Mouse (Mus musculus) hindbrain, embryonic 14.5 days (tissue): Measurements from ENCODE around the gene Wnt7b. TPM values are rescaled to one million over a fixed set of nuclear protein-coding genes. Genes with fewer than 3 reads are reported as not detected.
A peak's percentile ranks its signal among the peaks of the same experiment; 100 is the strongest.

Source experiments
- ATAC-seq: fragments of 200-750 bp; cut with Nextera tagmentation; 2 replicates; pipeline ENCODE4 v1.8.0; 2017; ENCODE audit warnings: moderate number of reproducible peaks, mild to moderate bottlenecking, moderate TSS enrichment, moderate library complexity; ENCODE audit not compliant: low FRiP score
- DNase-seq: peaks from one replicate; pipeline ENCODE4 v3.0.0-alpha.2; 2015; ENCODE audit warnings: low spot score
- H3K27ac ChIP-seq: fragments of 300-500 bp; sonication (generic); 2 replicates; pipeline ENCODE4 v1.5.1; 2014; ENCODE audit warnings: mild to moderate bottlenecking, moderate library complexity
- H3K27me3 ChIP-seq: fragments of 300-500 bp; sonication (generic); 2 replicates; pipeline ENCODE4 v1.6.1; 2014; ENCODE audit warnings: mild to moderate bottlenecking, low read length, mixed read lengths; ENCODE audit not compliant: control insufficient read depth, insufficient read depth
- H3K36me3 ChIP-seq: fragments of 300-500 bp; sonication (generic); replicated peaks from 2 replicates; pipeline ENCODE4 v1.6.1; 2014; ENCODE audit not compliant: control insufficient read depth, insufficient read depth
- H3K4me1 ChIP-seq: fragments of 300-500 bp; sonication (generic); replicated peaks from 2 replicates; pipeline ENCODE4 v1.6.1; 2014; ENCODE audit warnings: antibody characterized with exemption, low read length, mixed read lengths; ENCODE audit not compliant: control insufficient read depth, insufficient read depth
- H3K4me2 ChIP-seq: fragments of 300-500 bp; sonication (generic); replicated peaks from 2 replicates; pipeline ENCODE4 v1.6.1; 2014; ENCODE audit warnings: mild to moderate bottlenecking, moderate library complexity
- H3K4me3 ChIP-seq: fragments of 300-500 bp; sonication (generic); replicated peaks from 2 replicates; pipeline ENCODE4 v1.5.1; 2014; ENCODE audit warnings: mild to moderate bottlenecking, low read length
- H3K9ac ChIP-seq: fragments of 300-500 bp; sonication (generic); 2 replicates; pipeline ENCODE4 v1.6.1; 2014
- H3K9me3 ChIP-seq: fragments of 300-500 bp; sonication (generic); 2 replicates; pipeline ENCODE4 v1.6.1; 2016; ENCODE audit warnings: low read length; ENCODE audit not compliant: control insufficient read depth
- whole genome bisulfite sequencing: fragments of 180-500 bp; shearing (Covaris S2); extraction: QIAGEN DNeasy Blood & Tissue Kit; methylation state at CpG from one replicate; pipeline ENCODE4 v1.1.7; 2014; 5-methylcytosine and 5-hydroxymethylcytosine counted together
- polyA plus RNA-seq: library from polyadenylated mRNA; unstranded; fragments of >200 nt; fragmentation: Nextera tagmentation; extraction: Ambion mirVana; gene quantifications from 2 replicates; pipeline ENCODE4 v1.2.1, GENCODE M21; 2014

The Wnt7b gene
- polyA plus RNA-seq, 1 experiment from 2014 or later: 30.8 TPM

DNA sequence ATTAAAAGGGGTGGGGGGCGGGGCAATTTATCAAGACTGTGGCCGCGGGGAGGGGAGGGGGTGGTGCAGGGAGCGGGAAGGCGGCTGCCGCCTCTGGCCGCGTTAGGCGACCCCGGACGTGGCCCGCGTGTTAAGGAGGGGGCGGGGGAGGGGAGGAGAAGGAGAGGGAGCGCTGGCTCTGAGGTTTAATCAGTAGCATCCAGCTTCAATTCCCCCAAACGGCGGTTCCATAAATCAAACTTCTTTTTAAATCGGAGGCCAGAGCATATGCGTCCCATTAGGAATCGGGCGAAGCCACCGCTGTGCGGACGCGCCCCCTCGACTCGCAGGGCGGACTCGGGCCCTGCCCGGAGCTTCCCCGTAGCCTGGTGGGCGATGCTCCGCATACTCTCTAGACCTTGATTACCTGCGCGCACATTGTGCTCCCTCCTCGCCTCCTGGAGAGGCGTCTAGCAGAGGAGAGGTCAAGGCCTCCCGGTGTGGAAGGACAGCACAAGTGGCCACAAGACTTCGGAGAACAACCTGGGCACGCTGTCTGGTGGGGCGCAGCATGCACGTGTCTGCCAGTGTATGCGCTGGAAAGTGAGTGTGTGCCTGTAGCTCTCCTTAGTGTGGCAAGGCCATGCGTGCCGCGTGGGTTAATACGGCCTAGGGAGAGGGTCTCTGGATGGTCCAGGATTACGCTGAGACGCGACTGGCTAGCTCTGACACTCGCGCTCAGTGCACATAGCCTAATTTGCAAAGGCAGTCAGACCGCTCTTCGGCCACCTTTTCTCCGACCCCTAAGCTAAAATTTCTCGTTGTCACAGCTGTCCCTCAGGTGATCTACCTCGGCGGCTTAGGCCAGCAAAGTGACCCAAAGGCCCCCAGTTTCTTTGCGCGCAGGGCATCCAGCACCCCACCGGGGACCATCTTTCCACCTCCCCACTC lies 5.5 kb downstream of the Wnt7b start:
- DNase-seq (no peak), ATAC-seq (no peak)
- under 1% methylated on average over 61 of the region's 61 CpGs for WGBS
- Histone ChIP-seq H3K27ac (peak overlapping the region; percentile 75), H3K27me3 (peaks cover 56% of the 10 kb centered on the region), H3K36me3 (no peaks in the 10 kb centered on the region), H3K4me3 (peak overlapping the region; percentile 40), H3K4me1 (peaks cover 35% of the 10 kb centered on the region), H3K9ac (peak overlapping the region; percentile 49), H3K4me2 (peak overlapping the region; percentile 100), H3K9me3 (no peaks in the 10 kb centered on the region)

DNA sequence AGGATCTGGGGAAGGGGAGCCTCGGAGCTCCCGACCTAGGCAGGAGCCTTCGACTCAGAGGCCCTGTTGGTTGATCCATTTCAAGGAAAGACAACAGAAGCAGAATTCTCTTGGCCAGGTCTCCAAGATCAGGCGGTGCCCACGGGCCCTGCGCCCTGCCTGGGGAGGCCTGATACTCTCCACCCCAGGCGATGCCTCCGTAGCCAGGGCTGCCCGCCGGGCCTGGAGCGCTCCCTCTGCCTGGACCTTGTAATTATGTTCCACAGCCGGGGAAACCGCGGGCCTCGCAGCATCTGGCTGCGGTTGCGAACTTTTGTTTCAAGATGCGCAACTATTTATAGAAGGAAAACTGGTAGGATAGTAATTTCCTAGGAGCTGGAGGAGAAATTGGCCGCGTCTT lies 6.2 kb downstream of the Wnt7b start:
- Histone ChIP-seq H3K27me3 (peaks cover 50% of the 10 kb centered on the region), H3K4me3 (peak overlapping the region; percentile 40), H3K4me1 (peaks cover 29% of the 10 kb centered on the region), H3K4me2 (peak overlapping the region; percentile 100), H3K36me3 (no peaks in the 10 kb centered on the region), H3K9ac (peak overlapping the region; percentile 49), H3K27ac (peak overlapping the region; percentile 65), H3K9me3 (no peaks in the 10 kb centered on the region)
- under 1% methylated on average over 20 of the region's 20 CpGs for WGBS
- no peak for DNase-seq
- no peak for ATAC-seq

DNA sequence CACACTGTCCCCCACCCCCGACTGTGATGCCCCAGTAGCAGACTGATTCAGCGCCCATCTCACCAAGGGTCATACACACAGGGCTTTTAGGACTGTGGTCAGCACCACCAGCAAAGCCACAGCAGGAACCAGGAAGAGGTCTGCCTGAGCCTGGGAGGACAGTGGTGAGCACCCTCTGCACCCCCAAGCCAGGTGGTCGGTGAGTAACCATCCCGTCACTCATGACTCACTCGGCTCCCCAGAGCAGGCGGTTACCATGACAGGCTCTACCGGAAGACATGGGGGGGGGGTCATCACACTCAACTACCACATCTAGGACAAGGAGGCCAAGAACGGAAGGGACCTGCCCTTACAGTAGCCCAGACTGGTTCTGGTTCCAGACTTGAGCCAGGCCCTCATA lies 7.7 kb downstream of the Wnt7b start:
- DNase-seq: no peak
- H3K4me1 ChIP-seq: peaks cover 22% of the 10 kb centered on the region
- H3K27me3 ChIP-seq: peaks cover 37% of the 10 kb centered on the region
- H3K27ac ChIP-seq: no peak overlapping the region
- H3K9ac ChIP-seq: no peak overlapping the region
- peak overlapping the region; percentile 100 for H3K4me2 ChIP-seq
- WGBS: 69% methylated on average over 8 of the region's 8 CpGs
- H3K36me3 ChIP-seq: no peaks in the 10 kb centered on the region
- H3K9me3 ChIP-seq: no peaks in the 10 kb centered on the region
- H3K4me3 ChIP-seq: no peak overlapping the region
- no peak for ATAC-seq

DNA sequence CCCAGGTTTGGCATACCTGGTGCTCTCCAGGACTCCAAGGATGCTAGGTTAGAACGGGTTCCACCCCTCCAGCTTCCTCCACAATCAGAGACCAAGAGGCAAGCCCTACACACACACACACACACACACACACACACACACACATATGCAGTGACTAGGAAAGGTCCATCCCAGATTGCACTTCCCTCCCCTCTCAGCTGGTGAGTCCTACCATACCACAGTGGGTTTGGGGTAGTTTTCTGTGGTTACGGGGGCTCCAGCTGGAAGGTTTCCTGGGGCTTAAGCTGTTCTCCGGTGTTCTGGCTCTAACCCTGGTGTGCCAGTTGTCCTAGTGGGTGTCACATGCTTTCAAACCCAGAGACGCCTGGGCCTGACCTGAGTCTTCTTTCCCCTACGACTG lies 8.2 kb downstream of the Wnt7b start:
- ATAC-seq (no peak), DNase-seq (no peak)
- no peak overlapping the region for H3K27ac ChIP-seq
- no peak overlapping the region for H3K9ac ChIP-seq
- H3K4me3 ChIP-seq: no peak overlapping the region
- peak overlapping the region; percentile 100; the same call in 1 of the 2 replicates for H3K4me2 ChIP-seq
- H3K9me3 ChIP-seq: no peaks in the 10 kb centered on the region
- 69% methylated on average over 5 of the region's 5 CpGs for WGBS
- peaks cover 26% of the 10 kb centered on the region for H3K4me1 ChIP-seq
- H3K36me3 ChIP-seq: no peaks in the 10 kb centered on the region
- H3K27me3 ChIP-seq: peaks cover 32% of the 10 kb centered on the region

DNA sequence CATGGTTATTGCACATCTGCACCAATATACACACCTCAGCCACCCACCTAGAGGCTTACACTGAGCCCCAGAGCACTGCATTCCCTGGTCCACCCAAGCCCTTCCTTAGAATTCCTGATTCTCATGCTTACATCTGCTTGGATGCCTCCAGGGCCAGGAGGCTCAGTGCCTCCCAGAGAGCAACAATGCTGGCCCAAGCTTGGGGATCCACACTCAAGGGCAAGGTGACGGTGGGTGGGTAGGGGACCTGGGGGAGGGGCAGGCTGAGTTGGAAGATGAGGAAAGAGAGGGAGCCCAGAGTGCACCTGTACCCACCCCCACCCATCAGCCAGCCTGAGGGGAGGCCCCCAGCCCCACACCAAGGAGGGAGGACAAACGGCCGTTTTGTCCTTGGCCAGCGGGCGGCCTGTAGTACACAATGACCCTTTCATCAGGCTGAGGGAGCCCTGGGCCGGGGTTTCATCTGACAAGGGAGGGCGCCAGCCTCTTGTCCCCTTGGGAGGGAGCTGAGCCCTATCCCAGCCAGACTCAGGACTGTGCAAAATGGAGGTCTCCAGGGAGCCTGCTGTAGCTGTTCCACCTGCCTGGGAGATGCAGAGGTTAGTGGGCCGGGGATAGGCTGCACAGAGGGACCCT lies 9.5 kb downstream of the Wnt7b start:
- Histone ChIP-seq H3K9ac (no peak overlapping the region), H3K4me3 (no peak overlapping the region), H3K27me3 (peaks cover 19% of the 10 kb centered on the region), H3K36me3 (no peaks in the 10 kb centered on the region), H3K9me3 (no peaks in the 10 kb centered on the region), H3K4me1 (peaks cover 26% of the 10 kb centered on the region), H3K4me2 (no peak overlapping the region), H3K27ac (no peak overlapping the region)
- ATAC-seq: peak; percentile 28; the same call in 1 of the 2 replicates
- DNase-seq: no peak
- 20% methylated on average over 7 of the region's 8 CpGs for WGBS

DNA sequence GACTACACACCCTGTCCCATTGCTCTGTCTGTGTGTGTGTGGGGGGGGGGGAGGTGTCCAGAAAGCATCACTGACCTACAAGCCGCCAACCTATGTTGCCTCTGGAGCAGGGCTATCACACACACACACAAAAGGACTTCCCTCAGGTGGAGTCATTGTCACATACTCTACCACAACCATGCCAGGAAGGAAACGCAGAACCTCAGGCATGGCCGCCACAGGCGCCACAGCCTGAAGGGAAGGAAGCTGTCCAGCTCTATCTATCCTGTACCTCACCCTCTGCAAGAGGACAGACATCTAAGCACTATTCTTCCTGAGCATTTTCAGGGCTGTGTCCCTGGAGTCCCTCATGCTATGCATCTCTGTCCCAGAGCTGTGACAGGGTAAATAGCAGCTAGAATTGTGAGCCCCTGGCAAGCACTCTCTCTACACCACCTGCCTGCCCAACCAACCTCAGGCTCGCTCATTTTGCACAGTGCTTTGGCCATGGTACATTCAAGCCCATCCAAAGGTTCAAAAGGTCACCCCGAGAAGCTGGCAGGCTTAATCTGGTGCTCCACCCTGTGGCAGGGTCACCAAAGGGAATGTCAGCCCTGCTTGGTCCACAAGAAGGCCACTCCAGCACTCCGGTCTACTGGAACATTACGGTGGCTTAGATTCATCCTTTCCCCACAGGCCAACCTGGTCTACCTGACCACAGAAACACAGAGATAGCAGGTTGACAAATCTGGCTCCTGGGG lies 12.1 kb downstream of the Wnt7b start:
- Histone ChIP-seq H3K36me3 (no peaks in the 10 kb centered on the region), H3K4me3 (no peak overlapping the region), H3K9me3 (no peaks in the 10 kb centered on the region), H3K27ac (peak overlapping the region; percentile 41; the same call in 1 of the 2 replicates), H3K4me1 (peaks cover 6% of the 10 kb centered on the region; the same call in 1 of the 2 replicates), H3K9ac (no peak overlapping the region), H3K4me2 (no peak overlapping the region), H3K27me3 (no peaks in the 10 kb centered on the region)
- no peak for ATAC-seq
- no peak for DNase-seq
- WGBS: 76% methylated on average over 8 of the region's 8 CpGs

DNA sequence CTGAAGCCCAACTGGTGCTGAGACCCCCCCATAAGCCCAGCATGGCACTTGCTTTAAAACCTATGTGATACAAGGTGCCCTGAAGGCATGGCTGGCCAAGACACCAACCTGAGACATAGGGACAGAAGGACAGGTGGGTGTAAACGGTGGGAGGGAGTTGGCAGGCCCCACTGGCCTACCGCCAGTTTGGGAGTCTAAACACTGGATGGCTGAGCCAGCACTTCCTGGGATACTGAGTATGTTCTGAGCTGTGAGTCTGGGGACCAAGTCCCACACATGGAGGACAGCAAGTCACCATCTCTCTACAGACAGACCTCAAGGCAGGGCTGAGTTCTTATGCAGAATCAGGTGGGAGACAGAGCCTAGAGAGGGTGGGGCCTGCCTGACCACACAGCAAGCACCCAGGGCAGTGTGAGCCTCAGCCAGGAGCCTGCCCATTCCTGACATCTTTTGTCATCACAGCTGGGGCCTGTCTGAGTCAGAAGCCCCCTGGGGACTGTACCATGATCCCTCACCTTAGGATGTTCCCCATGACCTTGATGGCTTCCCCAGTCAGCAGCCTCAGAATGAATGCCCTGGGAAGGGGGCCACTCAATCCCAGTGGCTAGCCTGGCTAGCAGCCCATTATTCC lies 13.0 kb downstream of the Wnt7b start:
- Histone ChIP-seq H3K27me3 (no peaks in the 10 kb centered on the region), H3K4me3 (no peak overlapping the region), H3K9ac (no peak overlapping the region), H3K36me3 (no peaks in the 10 kb centered on the region), H3K27ac (peak overlapping the region; percentile 41; the same call in 1 of the 2 replicates), H3K9me3 (no peaks in the 10 kb centered on the region), H3K4me2 (no peak overlapping the region), H3K4me1 (peaks cover 6% of the 10 kb centered on the region; the same call in 1 of the 2 replicates)
- DNase-seq (no peak), ATAC-seq (no peak)
- WGBS: 57% methylated on average over 2 of the region's 2 CpGs

DNA sequence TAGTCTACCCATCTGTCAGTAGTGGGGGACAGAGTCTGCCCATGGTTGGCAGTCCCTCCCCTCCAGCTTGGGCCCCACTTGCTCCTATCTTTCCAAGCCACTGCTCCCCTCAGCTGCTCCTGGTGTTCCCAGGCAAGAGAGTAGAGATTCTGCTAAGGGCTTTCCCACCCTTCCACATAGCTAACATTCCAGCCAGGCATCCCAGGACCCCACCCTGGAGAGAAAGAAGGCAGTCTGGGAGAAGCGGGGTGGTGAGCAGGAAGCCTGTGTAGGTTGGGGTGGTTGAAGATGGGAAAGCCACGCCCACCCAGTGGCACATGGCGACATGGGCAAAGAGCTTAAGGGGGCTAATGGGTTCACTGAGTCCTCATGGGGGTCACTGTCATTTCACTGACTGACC lies 13.9 kb downstream of the Wnt7b start:
- Histone ChIP-seq H3K4me2 (no peak overlapping the region), H3K36me3 (no peaks in the 10 kb centered on the region), H3K9ac (no peak overlapping the region), H3K9me3 (no peaks in the 10 kb centered on the region), H3K27me3 (no peaks in the 10 kb centered on the region), H3K27ac (no peak overlapping the region), H3K4me3 (no peak overlapping the region), H3K4me1 (peaks cover 6% of the 10 kb centered on the region; the same call in 1 of the 2 replicates)
- no peak for DNase-seq
- no peak for ATAC-seq
- 77% methylated on average over 3 of the region's 3 CpGs for WGBS
